Mouse (Mus musculus) left cerebral cortex, postnatal 25 days (tissue): ENCODE measurements around the gene Tent4b. TPM values are rescaled to one million over a fixed set of nuclear protein-coding genes. Genes with fewer than 3 reads are reported as not detected.

Experiments
- DNase-seq, 2 experiments: peaks; one replicate each; pipeline ENCODE4 v3.0.0; 2022; ENCODE audit warnings: low spot score in 2 of 2, mixed read lengths in 1 of 2
- intact Hi-C: fragments of 180-260 bp; cut with DNase I; formaldehyde crosslinking; loops from one replicate; pipeline ENCODE4 v1.15.1; 2025
- total RNA-seq, 2 experiments: library from RNA; stranded (reverse); gene quantifications; 2 replicates each; pipeline ENCODE4 v1.2.3; 2021

The Tent4b gene
- total RNA-seq, 2 experiments from 2014 or later, result 37.6 to 37.9 TPM

DNA sequence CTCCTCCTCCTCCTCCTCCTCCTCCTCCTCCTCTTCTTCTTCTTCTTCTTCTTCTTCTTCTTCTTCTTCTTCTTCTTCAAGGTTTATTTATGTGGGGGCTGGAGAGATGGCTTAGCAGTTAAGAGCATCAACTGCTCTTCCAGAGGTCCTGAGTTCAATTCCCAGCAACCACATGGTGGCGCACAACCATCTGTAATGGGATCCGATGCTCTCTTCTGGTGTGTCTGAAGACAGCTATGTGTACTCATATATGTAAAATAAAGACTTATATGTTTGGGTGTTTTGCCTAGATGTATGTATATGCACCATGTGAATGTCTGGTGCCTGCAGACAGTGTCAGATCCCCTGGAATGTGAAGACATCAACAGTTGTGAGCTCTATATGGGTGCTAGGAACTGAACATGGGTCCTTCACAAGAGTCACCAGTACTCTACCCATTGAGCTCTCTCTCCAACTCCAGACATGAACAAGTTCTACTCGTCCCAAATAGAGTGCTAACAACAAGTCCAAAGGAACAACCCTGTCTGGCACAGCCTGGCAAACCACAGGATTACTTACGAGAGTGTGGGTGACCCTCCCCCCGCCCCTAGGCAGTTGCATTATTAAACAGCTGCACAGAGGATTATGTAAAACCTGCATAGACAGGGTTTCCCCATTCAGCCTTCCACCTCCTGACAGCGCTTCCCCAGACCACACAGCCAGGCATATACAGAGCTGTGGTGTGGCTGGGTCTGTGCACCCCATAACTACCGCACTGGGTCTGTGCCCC, 70.3 kb downstream of the Tent4b start:
- intact Hi-C loops, result loop anchor here (10.0 kb wide), 1 partner anchor 486 kb away; no protein-coding TSS in a partner anchor
- DNase-seq, result no peak

DNA sequence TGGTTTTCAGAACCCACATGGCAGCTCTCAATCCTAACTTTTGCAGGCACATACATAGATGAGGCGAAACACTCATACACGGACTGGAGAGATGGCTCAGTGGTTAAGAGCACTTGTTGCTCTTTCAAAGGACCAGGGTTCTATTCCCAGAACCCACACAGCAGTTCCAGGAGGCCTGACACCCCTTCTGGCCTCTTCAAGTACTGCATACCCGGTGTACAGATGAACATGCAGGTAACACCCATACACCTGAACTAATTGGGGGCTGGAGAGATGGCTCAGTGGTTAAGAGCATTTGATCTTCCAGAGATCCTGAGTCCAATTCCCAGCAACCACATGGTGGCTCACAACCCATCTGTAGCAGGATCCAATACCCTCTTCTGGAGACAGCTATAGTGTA, 71.1 kb downstream of the Tent4b start:
- intact Hi-C loops, result loop anchor here (5.0 kb wide), 1 partner anchor 72 kb away; no protein-coding TSS in a partner anchor

DNA sequence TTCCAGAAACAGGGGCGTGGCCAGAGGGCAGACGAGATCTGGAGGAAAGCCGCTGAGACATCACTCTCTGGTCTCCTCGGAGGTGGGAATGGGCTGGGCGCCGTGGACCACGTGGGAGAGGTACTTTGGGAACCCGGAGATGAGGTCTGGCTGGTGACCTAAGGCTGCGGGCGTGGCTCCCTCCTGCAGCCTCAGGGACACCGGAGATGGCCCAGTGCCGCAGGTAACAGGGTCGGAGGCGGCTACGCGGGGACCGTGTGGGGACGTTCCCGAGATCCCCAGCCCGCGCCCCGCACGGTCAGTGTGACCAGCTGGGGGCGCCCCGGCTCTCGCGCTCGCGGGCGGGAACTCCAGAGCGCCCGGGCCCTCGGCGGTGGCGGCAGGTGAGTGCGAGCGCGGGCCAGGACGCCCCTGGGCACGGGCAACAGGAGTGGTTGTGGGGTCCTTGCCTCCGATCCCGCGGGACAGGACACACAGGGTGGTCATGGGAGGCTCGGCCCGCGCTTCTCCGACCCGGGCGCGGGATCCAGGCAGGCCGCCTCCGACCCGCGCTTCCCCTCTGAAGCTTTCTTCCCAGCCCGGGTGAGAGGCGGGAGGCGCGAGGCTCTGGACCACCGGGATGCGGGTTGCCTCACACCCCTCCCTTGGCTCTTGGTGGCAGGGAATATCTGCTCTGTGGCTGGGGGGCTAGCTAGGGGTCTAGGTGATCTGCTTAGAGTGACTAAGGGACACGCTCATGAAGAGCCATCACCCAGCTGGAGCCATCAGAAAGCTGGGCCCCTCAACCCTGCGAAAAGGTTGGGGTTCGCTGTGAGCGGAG, 73.4 kb downstream of the Tent4b start, which contains the start of gene Adcy7:
Gene Adcy7 (plus strand): TSS at position 173 of the 820 bp plus-strand sequence.
- DNase-seq, result no peak
- intact Hi-C loops, result loop anchor here (5.0 kb wide), 1 partner anchor 70 kb away; no protein-coding TSS in a partner anchor

More for the DNA sequence above, 71.1 kb downstream of the Tent4b start:
- DNase-seq, result no peak

DNA sequence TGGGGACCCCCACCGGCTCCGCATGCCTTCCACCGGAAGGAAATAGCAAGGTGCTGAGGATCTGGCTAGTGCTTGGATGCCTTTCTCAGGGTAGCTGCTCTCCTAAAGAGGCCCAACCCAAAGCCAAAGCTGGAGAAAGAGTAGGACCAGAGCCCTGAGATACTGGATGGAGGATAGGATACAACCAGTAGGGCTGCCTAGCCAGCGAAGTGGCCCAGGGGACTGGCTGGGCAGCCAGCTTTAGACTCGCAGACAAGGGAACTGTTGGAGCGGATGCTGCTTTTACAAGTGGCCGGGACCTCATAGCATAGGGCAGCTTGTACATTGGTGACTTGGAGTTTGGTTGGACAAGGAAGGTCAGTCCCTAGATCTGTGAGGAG, 74.0 kb downstream of the Tent4b start:
- DNase-seq, result no peak
- intact Hi-C loops, result loop anchor here (5.0 kb wide), 1 partner anchor 69 kb away; no protein-coding TSS in a partner anchor

DNA sequence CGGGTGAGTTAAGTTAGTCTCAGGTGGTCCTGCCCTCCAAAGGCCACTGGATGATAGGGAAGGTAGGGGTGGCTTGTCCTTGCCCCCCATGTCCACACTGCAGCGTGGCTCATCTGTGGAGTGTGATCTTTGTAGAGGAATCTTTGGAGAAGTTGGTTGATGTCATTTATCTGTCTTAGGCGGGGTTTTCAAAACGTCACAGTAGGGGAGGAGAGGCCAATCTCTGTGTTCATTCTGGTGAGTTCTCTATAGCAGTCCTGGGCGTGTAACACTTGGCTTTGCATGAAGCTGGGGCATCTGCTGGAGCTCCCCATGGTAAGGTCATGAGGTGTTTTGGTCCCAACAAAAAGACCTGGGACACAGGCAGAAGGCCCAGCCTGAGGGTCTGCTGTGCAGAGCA, 75.1 kb downstream of the Tent4b start:
- DNase-seq, result no peak
- intact Hi-C loops, result loop anchor here (5.0 kb wide), 1 partner anchor 68 kb away; no protein-coding TSS in a partner anchor

DNA sequence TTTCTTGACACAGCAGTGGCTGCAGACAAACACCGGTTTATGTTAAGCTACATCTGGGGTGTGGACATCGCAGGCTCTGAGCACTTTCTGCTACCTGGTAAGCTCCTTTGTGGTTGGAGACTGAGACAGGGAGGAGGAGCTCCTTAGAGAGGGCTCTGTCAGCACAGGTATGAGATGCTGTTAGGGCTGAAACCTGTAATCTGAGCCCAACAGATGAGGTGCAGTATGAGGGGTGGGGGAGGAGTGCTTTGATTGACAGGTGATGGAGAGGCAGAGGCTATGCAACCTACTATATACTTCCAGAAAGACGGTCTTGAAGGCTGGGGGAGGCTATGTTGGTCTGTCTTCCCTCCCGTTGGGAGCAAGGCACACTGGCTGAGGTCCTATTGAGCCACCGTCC, 80.2 kb downstream of the Tent4b start:
- intact Hi-C loops, result no loop called here
- DNase-seq, result no peak

DNA sequence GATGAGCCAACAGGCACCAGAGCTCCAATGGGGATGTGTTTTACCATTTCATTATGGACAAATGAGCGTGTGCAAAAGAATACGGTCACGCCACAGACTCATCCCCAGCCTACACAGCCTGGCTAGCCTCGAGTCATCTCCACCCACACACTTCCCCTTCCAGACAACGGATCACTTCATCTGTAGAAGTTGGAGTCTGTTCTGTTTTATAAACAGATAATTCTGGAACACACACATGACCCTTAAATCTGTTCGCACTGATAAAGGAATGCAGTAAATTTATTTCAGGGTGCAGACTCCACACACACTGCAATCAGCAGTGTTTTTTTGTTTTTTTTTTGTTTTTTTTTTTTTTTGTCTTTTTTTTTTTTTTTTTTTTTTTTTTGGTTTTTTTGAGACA, 80.7 kb downstream of the Tent4b start:
- intact Hi-C loops, result no loop called here
- peak in 1 of 2 experiments; percentile 25 for DNase-seq

GRCm38 (mm10) chr8:88280904-88281303, 81.9 kb downstream of the Tent4b start:
- no peak for DNase-seq
- intact Hi-C loops, result no loop called here

GRCm38 (mm10) chr8:88282684-88283083, 83.7 kb downstream of the Tent4b start:
- intact Hi-C loops, result no loop called here
- no peak for DNase-seq

- DNase-seq, result no peak
- intact Hi-C loops, result no loop called here
Measured at GRCm38 (mm10) chr8:88283243-88284115, 84.5 kb downstream of the Tent4b start.

GRCm38 (mm10) chr8:88284738-88285137, 85.7 kb downstream of the Tent4b start:
- intact Hi-C loops, result no loop called here

DNA sequence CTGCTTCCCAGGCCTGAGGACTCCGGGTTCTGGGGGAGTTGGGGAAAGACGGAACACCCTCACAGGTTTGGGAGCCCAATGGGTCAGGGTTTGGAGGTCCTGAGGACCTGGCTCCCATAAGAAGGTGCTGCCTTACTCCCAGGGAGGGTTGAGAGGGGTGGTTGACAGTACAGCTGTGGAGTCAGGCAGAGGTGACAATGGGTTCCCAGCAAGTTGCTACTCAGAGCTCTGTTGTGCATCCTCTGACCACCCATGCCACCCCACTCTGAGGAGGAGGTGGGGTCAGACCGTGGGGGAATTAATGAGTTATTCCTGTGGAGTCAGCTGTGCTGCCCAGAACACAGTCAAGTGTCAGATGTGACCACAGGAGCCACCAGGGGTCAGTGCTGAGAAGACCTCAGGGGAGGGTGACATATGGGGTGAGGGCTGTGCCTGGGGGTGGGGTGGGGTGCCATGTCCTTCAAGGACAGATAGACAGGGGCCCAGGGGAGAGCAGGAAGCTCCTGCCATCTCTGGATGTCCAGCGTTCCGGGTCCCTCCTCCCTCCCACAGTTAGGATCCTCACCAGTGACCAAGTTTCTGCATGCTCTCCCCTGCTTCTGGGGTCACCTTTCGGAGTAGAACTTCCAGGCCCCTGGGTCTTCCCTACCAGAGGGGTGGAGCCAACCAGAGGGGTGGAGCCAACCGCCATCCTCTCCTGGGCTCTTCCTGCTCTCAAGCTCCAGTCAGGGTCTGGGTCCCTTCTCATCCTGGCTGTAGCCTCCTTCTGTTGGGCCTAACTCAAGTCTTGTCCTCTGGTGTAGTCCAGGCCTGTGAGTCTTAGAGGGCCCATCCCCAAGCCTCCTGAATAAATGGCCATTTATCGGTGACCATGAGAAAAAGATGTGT, 86.7 kb downstream of the Tent4b start:
- intact Hi-C loops, result no loop called here
- DNase-seq, result no peak

More at GRCm38 (mm10) chr8:88284738-88285137, 85.7 kb downstream of the Tent4b start:
- no peak for DNase-seq

GRCm38 (mm10) chr8:88286421-88286960, 87.5 kb downstream of the Tent4b start:
- intact Hi-C loops, result no loop called here
- DNase-seq, result no peak

DNA sequence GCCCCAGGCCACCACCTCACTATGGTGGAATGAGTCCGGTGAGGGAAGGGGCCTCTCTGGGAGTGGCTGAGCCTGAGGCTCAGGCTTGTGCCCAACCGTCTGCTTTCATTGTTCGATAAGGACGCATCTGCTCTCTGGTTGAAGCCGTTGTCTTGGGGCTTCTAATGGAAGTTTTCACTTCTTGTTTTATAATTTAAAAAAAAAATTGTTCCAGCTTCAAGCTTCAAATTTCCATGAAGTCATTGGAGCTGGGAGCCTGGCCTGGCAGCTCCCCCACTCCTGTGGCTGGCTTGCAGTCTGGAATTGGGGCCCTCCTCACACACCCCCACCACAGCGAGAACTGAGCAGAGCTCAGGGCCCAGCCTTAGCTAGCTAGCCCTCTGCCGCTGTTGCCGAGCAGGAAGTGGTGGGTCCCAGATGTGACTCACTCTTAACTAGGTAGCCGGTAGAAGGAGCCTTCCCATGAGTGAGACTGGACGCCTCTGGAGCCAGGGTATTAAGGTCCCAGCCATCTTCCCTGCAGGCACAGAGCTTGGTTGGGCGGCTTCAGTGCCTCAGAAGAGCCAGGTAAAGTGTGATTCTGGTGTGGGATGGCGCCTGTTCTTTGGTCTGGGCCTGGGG, 89.7 kb downstream of the Tent4b start:
- intact Hi-C loops, result no loop called here
- DNase-seq, result no peak

- DNase-seq, result no peak
- intact Hi-C loops, result no loop called here
Measured at GRCm38 (mm10) chr8:88289901-88290300, 90.9 kb downstream of the Tent4b start.

GRCm38 (mm10) chr8:88290326-88291304, 91.6 kb downstream of the Tent4b start:
- intact Hi-C loops, result no loop called here
- no peak for DNase-seq

GRCm38 (mm10) chr8:88291305-88291690, 92.3 kb downstream of the Tent4b start:
- intact Hi-C loops, result no loop called here
- no peak for DNase-seq
